Mouse (Mus musculus) megakaryocyte, embryonic 14.5 days (primary cell): ENCODE results near the gene Chd4.

Experiments
- FLI1 ChIP-seq: IDR thresholded peaks from 2 replicates; pipeline ENCODE4 v1.6.1; 2012; ENCODE audit warnings: low read length, inconsistent platforms, mixed read lengths
- GATA1 ChIP-seq: IDR thresholded peaks from 3 replicates; pipeline ENCODE4 v1.6.1; 2012; ENCODE audit warnings: mixed read lengths, low read length, inconsistent platforms, borderline replicate concordance

- TF ChIP-seq GATA1 = no peak
- no peak for TF ChIP-seq FLI1
These were observed 57.9 kb downstream of the Chd4 start for GRCm38 (mm10) chr6:125153682-125154081.
